Mouse (Mus musculus): ENCODE measurements around the gene Fus. TPM values are rescaled to one million over a fixed set of nuclear protein-coding genes. Genes with fewer than 3 reads are reported as not detected.

Gene Fus
- total and polyA plus RNA-seq, 2 experiments = 28.6 to 102 TPM

- WGBS = 64% methylated on average over 13 of the region's 13 CpGs
- no peak for DNase-seq (ENCODE audit: extremely low read depth, low read depth, low spot score)
- H3K9ac ChIP-seq (ENCODE audit: low read depth, low read length) = no peak overlapping the region
- H3K36me3 ChIP-seq (ENCODE audit: control insufficient read depth, insufficient read depth, low read length) = no peaks in the 10 kb centered on the region
- TF ChIP-seq CTCF (IDR thresholded peaks at IDR 0.05; ENCODE audit: low read depth, low read length) (no peak), POLR2A (IDR thresholded peaks at IDR 0.05; ENCODE audit: extremely low read depth, insufficient read depth, low read length) (no peak)
- H3K27ac ChIP-seq (replicated peaks; ENCODE audit: insufficient read depth, low read depth, low read length) = no peak overlapping the region
- H3K4me1 ChIP-seq (ENCODE audit: control insufficient read depth, insufficient read depth, low read length) = no peaks in the 10 kb centered on the region
- no peaks in the 10 kb centered on the region for H3K27me3 ChIP-seq (ENCODE audit: control insufficient read depth, insufficient read depth, low read length)
- no peak overlapping the region for H3K4me3 ChIP-seq (ENCODE audit: insufficient read depth, low read depth, low read length)
- H3K79me2 ChIP-seq (ENCODE audit: control insufficient read depth, insufficient read depth, low read length) = no peaks in the 10 kb centered on the region
Observed at GRCm38 (mm10) chr7:127952864-127953581, 14.2 kb upstream of the Fus start.

DNA sequence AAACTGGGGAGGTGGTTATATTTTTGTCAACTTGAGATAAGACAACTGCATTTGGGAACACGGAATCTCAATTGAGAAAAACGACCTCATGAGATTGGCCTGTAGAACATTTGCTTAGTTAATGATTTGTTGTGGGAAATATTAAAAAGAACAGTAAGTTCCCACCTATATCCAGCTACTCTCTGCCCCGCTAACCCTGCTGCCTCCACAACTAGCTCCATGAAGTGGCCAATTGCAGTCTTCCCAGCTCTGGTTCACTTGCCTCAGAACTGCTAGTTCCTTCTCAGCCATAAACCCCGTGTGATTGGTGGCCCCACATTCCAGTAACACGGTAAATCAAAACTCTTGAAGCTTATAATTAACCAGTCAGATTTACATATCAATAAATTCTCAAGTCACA is 7.9 kb upstream of the Fus start:
- H3K79me2 ChIP-seq (ENCODE audit: control insufficient read depth, insufficient read depth, low read length) = no peaks in the 10 kb centered on the region
- WGBS = 67% methylated on average over 5 of the region's 5 CpGs
- no peaks in the 10 kb centered on the region for H3K36me3 ChIP-seq (ENCODE audit: control insufficient read depth, insufficient read depth, low read length)
- no peak overlapping the region for H3K4me3 ChIP-seq (ENCODE audit: insufficient read depth, low read depth, low read length)
- H3K4me1 ChIP-seq (ENCODE audit: control insufficient read depth, insufficient read depth, low read length) = no peaks in the 10 kb centered on the region
- no peaks in the 10 kb centered on the region for H3K27me3 ChIP-seq (ENCODE audit: control insufficient read depth, insufficient read depth, low read length)
- no peak for DNase-seq (ENCODE audit: extremely low read depth, low read depth, low spot score)
- H3K9ac ChIP-seq (ENCODE audit: low read depth, low read length) = no peak overlapping the region
- TF ChIP-seq CTCF (IDR thresholded peaks at IDR 0.05; ENCODE audit: low read depth, low read length) = no peak
- TF ChIP-seq POLR2A (IDR thresholded peaks at IDR 0.05; ENCODE audit: extremely low read depth, insufficient read depth, low read length) = no peak
- no peak overlapping the region for H3K27ac ChIP-seq (replicated peaks; ENCODE audit: insufficient read depth, low read depth, low read length)

DNA sequence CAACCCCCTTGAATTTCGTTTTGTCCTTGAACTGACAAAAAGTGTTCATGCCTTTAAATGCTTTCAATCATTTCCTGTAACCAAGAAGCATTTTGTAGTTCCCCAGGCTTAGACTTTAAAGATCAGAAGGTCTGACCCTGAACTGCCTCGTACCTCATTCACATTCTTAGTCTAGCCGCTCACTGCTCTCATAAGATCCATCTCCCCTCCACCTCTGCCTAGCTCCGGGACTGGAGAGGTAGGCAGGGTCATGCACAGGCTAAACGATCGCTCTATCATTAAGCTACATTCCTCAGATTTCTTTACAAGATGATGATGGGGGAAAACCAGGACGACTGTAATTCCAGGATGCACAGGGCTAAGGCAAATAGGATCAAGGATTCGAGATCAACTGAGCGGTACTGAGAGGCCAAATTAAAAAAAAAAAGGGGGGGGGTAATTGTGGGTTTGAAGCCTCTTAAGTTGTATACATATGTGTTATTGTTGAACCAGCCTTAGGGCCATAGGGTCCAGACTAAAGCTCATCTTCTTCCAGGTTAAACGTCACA is 812 bp upstream of the Fus start:
- no peak for DNase-seq (ENCODE audit: extremely low read depth, low read depth, low spot score)
- WGBS = 29% methylated on average over 10 of the region's 10 CpGs
- peak overlapping the region; percentile 29 for H3K27ac ChIP-seq (replicated peaks; ENCODE audit: insufficient read depth, low read depth, low read length)

GRCm38 (mm10) chr7:127967922-127968828 is 918 bp downstream of the Fus start:
- peaks cover 20% of the 10 kb centered on the region; the same call in 1 of the 2 replicates for H3K79me2 ChIP-seq (ENCODE audit: control insufficient read depth, insufficient read depth, low read length)
- no peaks in the 10 kb centered on the region for H3K27me3 ChIP-seq (ENCODE audit: control insufficient read depth, insufficient read depth, low read length)
- peaks cover 32% of the 10 kb centered on the region for H3K36me3 ChIP-seq (ENCODE audit: control insufficient read depth, insufficient read depth, low read length)
- under 1% methylated on average over 42 of the region's 42 CpGs for WGBS
- peak overlapping the region; percentile 98 for H3K9ac ChIP-seq (ENCODE audit: low read depth, low read length)
- H3K4me3 ChIP-seq (ENCODE audit: insufficient read depth, low read depth, low read length) = peak overlapping the region; percentile 93
- H3K27ac ChIP-seq (replicated peaks; ENCODE audit: insufficient read depth, low read depth, low read length) = peak overlapping the region; percentile 34
- no peak for TF ChIP-seq POLR2A (IDR thresholded peaks at IDR 0.05; ENCODE audit: extremely low read depth, insufficient read depth, low read length)
- TF ChIP-seq CTCF (IDR thresholded peaks at IDR 0.05; ENCODE audit: low read depth, low read length) = no peak
- DNase-seq (ENCODE audit: extremely low read depth, low read depth, low spot score) = peak; percentile 33
- H3K4me1 ChIP-seq (ENCODE audit: control insufficient read depth, insufficient read depth, low read length) = peaks cover 10% of the 10 kb centered on the region

More for the DNA sequence above, 812 bp upstream of the Fus start:
- Histone ChIP-seq H3K4me1 (ENCODE audit: control insufficient read depth, insufficient read depth, low read length) (peaks cover 10% of the 10 kb centered on the region), H3K4me3 (ENCODE audit: insufficient read depth, low read depth, low read length) (peak overlapping the region; percentile 93), H3K27me3 (ENCODE audit: control insufficient read depth, insufficient read depth, low read length) (no peaks in the 10 kb centered on the region), H3K9ac (ENCODE audit: low read depth, low read length) (peak overlapping the region; percentile 68), H3K79me2 (ENCODE audit: control insufficient read depth, insufficient read depth, low read length) (peaks cover 16% of the 10 kb centered on the region; the same call in 1 of the 2 replicates), H3K36me3 (ENCODE audit: control insufficient read depth, insufficient read depth, low read length) (peaks cover 15% of the 10 kb centered on the region)
- no peak for TF ChIP-seq CTCF (IDR thresholded peaks at IDR 0.05; ENCODE audit: low read depth, low read length)
- no peak for TF ChIP-seq POLR2A (IDR thresholded peaks at IDR 0.05; ENCODE audit: extremely low read depth, insufficient read depth, low read length)

- no peak overlapping the region for H3K27ac ChIP-seq (replicated peaks; ENCODE audit: insufficient read depth, low read depth, low read length)
- 56% methylated on average over 2 of the region's 2 CpGs for WGBS
- peaks cover 5% of the 10 kb centered on the region for H3K4me1 ChIP-seq (ENCODE audit: control insufficient read depth, insufficient read depth, low read length)
- H3K36me3 ChIP-seq (ENCODE audit: control insufficient read depth, insufficient read depth, low read length) = peaks cover 88% of the 10 kb centered on the region
- TF ChIP-seq CTCF (IDR thresholded peaks at IDR 0.05; ENCODE audit: low read depth, low read length) (no peak), POLR2A (IDR thresholded peaks at IDR 0.05; ENCODE audit: extremely low read depth, insufficient read depth, low read length) (no peak)
- H3K4me3 ChIP-seq (ENCODE audit: insufficient read depth, low read depth, low read length) = no peak overlapping the region
- peaks cover 9% of the 10 kb centered on the region; the same call in 1 of the 2 replicates for H3K79me2 ChIP-seq (ENCODE audit: control insufficient read depth, insufficient read depth, low read length)
- no peak overlapping the region for H3K9ac ChIP-seq (ENCODE audit: low read depth, low read length)
- no peaks in the 10 kb centered on the region for H3K27me3 ChIP-seq (ENCODE audit: control insufficient read depth, insufficient read depth, low read length)
- no peak for DNase-seq (ENCODE audit: extremely low read depth, low read depth, low spot score)
Observed at GRCm38 (mm10) chr7:127974413-127974930, 7.2 kb downstream of the Fus start.

Measured in liver, adult 2 months (tissue).